Mouse (Mus musculus): ENCODE results near the gene Wdr11. TPM values are rescaled to one million over a fixed set of nuclear protein-coding genes. Genes with fewer than 3 reads are reported as not detected.

The Wdr11 gene
- polyA plus RNA-seq, 1 experiment from 2014 or later, result 9.2 TPM

DNA sequence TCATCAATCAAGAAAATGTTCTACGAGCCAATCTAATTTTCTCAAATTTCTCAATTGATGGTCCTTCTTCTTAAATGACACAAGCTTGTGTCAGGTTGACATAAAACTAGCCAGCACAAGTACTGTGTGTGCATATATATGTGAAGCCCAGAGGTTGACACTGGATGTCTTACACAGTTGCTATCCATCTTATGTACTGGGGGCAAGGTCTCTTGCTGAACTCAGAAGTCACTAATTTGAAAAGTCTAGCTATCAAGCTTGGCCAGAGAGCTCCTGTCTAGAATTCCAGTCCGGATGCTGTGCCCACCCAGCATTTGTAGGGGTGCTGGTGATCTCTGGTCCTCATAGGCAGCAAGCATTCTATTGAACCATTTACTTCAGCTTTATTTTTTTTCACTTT lies 5.5 kb downstream of the Wdr11 start:
- 69% methylated on average over 2 of the region's 2 CpGs for WGBS (ENCODE audit: insufficient replicate concordance)
- ATAC-seq (no peak), DNase-seq (no peak)
- H3K9ac ChIP-seq (replicated peaks), result no peak overlapping the region
- H3K27ac ChIP-seq (ENCODE audit: low read depth), result no peak overlapping the region
- H3K9me3 ChIP-seq (ENCODE audit: low read length), result no peaks in the 10 kb centered on the region
- H3K4me3 ChIP-seq (ENCODE audit: low read depth, low read length), result no peak overlapping the region
- peaks cover 33% of the 10 kb centered on the region for H3K36me3 ChIP-seq (replicated peaks; ENCODE audit: insufficient read depth, low read length)
- H3K4me1 ChIP-seq (ENCODE audit: insufficient read depth), result no peaks in the 10 kb centered on the region
- no peak overlapping the region for H3K4me2 ChIP-seq (ENCODE audit: low read depth, low read length)
- TF ChIP-seq EP300 (IDR thresholded peaks at IDR 0.05; ENCODE audit: low read depth), result no peak
- no peak for TF ChIP-seq CTCF (IDR thresholded peaks at IDR 0.05; ENCODE audit: low read depth)
- no peaks in the 10 kb centered on the region for H3K27me3 ChIP-seq (ENCODE audit: insufficient read depth, low read length)

DNA sequence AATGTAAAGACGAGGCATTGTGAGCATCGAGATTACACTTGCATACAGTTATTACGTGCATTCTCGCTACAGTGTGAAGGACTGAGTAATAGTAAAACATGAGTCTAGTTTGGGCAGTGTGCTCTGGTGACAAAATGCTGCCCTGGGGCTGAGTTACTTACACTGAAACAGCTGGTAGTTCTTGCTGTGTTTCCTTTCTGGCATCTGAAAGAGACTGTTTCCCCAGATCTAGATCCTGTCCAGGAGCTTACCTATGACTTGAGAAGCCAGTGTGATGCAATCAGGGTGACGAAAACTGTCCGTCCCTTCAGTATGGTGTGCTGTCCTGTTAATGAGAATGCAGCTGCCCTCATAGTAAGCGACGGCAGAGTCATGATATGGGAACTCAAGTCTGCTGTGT lies 14.6 kb downstream of the Wdr11 start:
- no peaks in the 10 kb centered on the region for H3K27me3 ChIP-seq (ENCODE audit: insufficient read depth, low read length)
- H3K4me2 ChIP-seq (ENCODE audit: low read depth, low read length), result no peak overlapping the region
- H3K9me3 ChIP-seq (ENCODE audit: low read length), result no peaks in the 10 kb centered on the region
- H3K4me3 ChIP-seq (ENCODE audit: low read depth, low read length), result no peak overlapping the region
- no peak for DNase-seq
- peaks cover 77% of the 10 kb centered on the region for H3K36me3 ChIP-seq (replicated peaks; ENCODE audit: insufficient read depth, low read length)
- no peak overlapping the region for H3K27ac ChIP-seq (ENCODE audit: low read depth)
- no peak for ATAC-seq
- H3K9ac ChIP-seq (replicated peaks), result no peak overlapping the region
- WGBS (ENCODE audit: insufficient replicate concordance), result 82% methylated on average over 8 of the region's 8 CpGs
- H3K4me1 ChIP-seq (ENCODE audit: insufficient read depth), result no peaks in the 10 kb centered on the region
- no peak for TF ChIP-seq CTCF (IDR thresholded peaks at IDR 0.05; ENCODE audit: low read depth)
- TF ChIP-seq EP300 (IDR thresholded peaks at IDR 0.05; ENCODE audit: low read depth), result no peak

GRCm38 (mm10) chr7:129621141-129621540 lies 29.5 kb downstream of the Wdr11 start:
- Histone ChIP-seq H3K36me3 (replicated peaks; ENCODE audit: insufficient read depth, low read length) (peaks cover 62% of the 10 kb centered on the region), H3K9me3 (ENCODE audit: low read length) (no peaks in the 10 kb centered on the region), H3K4me2 (ENCODE audit: low read depth, low read length) (no peak overlapping the region), H3K27me3 (ENCODE audit: insufficient read depth, low read length) (no peaks in the 10 kb centered on the region), H3K4me1 (ENCODE audit: insufficient read depth) (no peaks in the 10 kb centered on the region), H3K4me3 (ENCODE audit: low read depth, low read length) (no peak overlapping the region), H3K27ac (ENCODE audit: low read depth) (no peak overlapping the region), H3K9ac (replicated peaks) (no peak overlapping the region)
- ATAC-seq (no peak), DNase-seq (no peak)
- 85% methylated on average over 5 of the region's 5 CpGs for WGBS (ENCODE audit: insufficient replicate concordance)
- TF ChIP-seq CTCF (IDR thresholded peaks at IDR 0.05; ENCODE audit: low read depth), result no peak
- no peak for TF ChIP-seq EP300 (IDR thresholded peaks at IDR 0.05; ENCODE audit: low read depth)

DNA sequence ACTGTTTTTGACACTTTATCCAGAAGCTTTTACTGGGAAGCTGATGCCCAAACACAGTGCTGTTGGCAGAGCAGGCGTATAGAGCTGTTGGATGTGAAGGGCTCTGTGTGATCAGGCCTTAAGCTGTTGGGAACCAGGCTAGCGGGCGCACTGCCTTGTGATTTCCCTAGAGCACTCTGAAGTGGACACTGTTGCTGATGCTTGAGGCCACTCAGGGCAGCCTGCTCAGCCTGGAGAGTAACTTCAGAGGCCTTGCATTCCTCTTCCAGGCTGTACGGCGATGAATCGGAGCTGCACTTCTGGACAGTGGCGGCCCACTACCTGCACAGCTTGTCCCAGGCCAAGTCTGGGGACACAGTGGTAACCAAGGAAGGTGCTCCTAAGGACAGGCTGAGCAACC lies 38.7 kb downstream of the Wdr11 start:
- DNase-seq (no peak), ATAC-seq (no peak)
- Histone ChIP-seq H3K4me2 (ENCODE audit: low read depth, low read length) (no peak overlapping the region), H3K27me3 (ENCODE audit: insufficient read depth, low read length) (no peaks in the 10 kb centered on the region), H3K4me1 (ENCODE audit: insufficient read depth) (no peaks in the 10 kb centered on the region), H3K36me3 (replicated peaks; ENCODE audit: insufficient read depth, low read length) (peaks cover 71% of the 10 kb centered on the region), H3K27ac (ENCODE audit: low read depth) (no peak overlapping the region), H3K9ac (replicated peaks) (no peak overlapping the region), H3K9me3 (ENCODE audit: low read length) (no peaks in the 10 kb centered on the region), H3K4me3 (ENCODE audit: low read depth, low read length) (no peak overlapping the region)
- TF ChIP-seq CTCF (IDR thresholded peaks at IDR 0.05; ENCODE audit: low read depth) (no peak), EP300 (IDR thresholded peaks at IDR 0.05; ENCODE audit: low read depth) (no peak)
- WGBS (ENCODE audit: insufficient replicate concordance), result 87% methylated on average over 7 of the region's 7 CpGs

DNA sequence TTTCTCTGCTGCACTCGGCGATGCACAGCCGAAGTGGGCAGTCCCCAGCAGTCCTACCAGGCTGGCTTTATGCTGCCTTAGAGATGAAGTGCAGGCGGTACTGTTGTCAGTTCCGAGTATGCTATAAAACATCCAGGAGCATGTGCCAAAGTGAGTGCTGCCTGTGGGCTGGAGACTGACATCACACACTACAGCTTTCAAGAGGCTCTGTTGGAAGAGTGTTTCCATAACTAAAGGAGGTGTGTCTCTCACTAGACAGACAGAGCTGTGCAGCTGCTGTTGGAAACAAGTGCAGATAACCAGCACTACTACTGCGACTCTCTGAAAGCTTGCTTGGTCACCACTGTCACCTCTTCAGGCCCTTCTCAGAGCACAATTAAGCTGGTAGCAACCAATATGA lies 39.8 kb downstream of the Wdr11 start:
- Histone ChIP-seq H3K36me3 (replicated peaks; ENCODE audit: insufficient read depth, low read length) (peaks cover 66% of the 10 kb centered on the region), H3K9ac (replicated peaks) (no peak overlapping the region), H3K4me2 (ENCODE audit: low read depth, low read length) (no peak overlapping the region), H3K4me3 (ENCODE audit: low read depth, low read length) (no peak overlapping the region), H3K4me1 (ENCODE audit: insufficient read depth) (no peaks in the 10 kb centered on the region), H3K9me3 (ENCODE audit: low read length) (no peaks in the 10 kb centered on the region), H3K27ac (ENCODE audit: low read depth) (no peak overlapping the region), H3K27me3 (ENCODE audit: insufficient read depth, low read length) (no peaks in the 10 kb centered on the region)
- TF ChIP-seq EP300 (IDR thresholded peaks at IDR 0.05; ENCODE audit: low read depth) (no peak), CTCF (IDR thresholded peaks at IDR 0.05; ENCODE audit: low read depth) (no peak)
- WGBS (ENCODE audit: insufficient replicate concordance), result 84% methylated on average over 6 of the region's 6 CpGs
- no peak for ATAC-seq
- no peak for DNase-seq

DNA sequence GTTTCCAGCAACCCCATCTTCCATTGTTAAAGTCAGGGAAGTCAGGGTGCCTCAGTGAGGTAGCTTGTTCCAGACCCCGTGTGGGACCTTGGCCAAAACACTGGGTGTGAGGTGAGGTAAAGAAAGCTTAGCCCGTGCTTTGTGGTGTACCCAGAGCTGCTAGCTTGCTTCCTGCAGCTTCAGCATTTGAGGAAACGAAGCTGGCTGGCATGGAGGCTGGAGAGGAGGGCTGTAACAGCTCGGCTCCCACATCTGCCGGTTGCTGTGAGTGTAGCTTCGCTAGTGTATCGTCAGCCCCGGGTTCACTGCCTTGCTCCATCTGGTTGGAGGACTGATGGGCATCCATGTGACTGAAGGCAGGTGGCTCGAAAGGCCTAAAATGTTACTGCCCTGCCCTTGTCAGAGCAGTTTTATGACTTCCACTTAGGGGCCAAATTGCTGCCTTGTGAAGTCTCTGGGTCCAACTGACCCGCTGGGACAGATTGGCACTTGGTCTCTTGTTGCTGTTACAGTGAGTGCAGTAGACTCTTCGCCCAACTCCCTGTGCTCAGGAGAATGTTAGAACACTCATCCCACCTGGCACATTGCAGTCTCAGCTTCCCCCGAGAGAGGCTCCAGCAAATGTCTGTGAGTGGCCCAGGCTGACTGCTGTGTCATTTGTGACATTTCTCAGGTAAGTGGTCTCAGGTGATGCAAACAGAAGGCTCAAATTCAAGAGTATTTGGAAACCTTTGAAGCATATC lies 44.4 kb downstream of the Wdr11 start:
- no peak for ATAC-seq

More for the DNA sequence above, 44.4 kb downstream of the Wdr11 start:
- no peak for DNase-seq
- no peaks in the 10 kb centered on the region for H3K27me3 ChIP-seq (ENCODE audit: insufficient read depth, low read length)
- H3K36me3 ChIP-seq (replicated peaks; ENCODE audit: insufficient read depth, low read length), result peaks cover 38% of the 10 kb centered on the region
- no peak overlapping the region for H3K27ac ChIP-seq (ENCODE audit: low read depth)
- H3K4me2 ChIP-seq (ENCODE audit: low read depth, low read length), result no peak overlapping the region
- WGBS (ENCODE audit: insufficient replicate concordance), result 78% methylated on average over 12 of the region's 12 CpGs
- no peaks in the 10 kb centered on the region for H3K9me3 ChIP-seq (ENCODE audit: low read length)
- TF ChIP-seq CTCF (IDR thresholded peaks at IDR 0.05; ENCODE audit: low read depth) (no peak), EP300 (IDR thresholded peaks at IDR 0.05; ENCODE audit: low read depth) (no peak)
- H3K4me3 ChIP-seq (ENCODE audit: low read depth, low read length), result no peak overlapping the region
- no peaks in the 10 kb centered on the region for H3K4me1 ChIP-seq (ENCODE audit: insufficient read depth)
- H3K9ac ChIP-seq (replicated peaks), result no peak overlapping the region
